Mouse (Mus musculus) myocyte (in vitro differentiated cells): ENCODE results near the gene Actn1. TPM values are rescaled to one million over a fixed set of nuclear protein-coding genes. Genes with fewer than 3 reads are reported as not detected.
A peak's percentile ranks its signal among the peaks of the same experiment; 100 is the strongest.

Experiments
- H3K27me3 ChIP-seq: one replicate; pipeline ENCODE4 v1.6.1; 2011; ENCODE audit not compliant: control insufficient read depth, insufficient read depth, insufficient read length
- H3K36me3 ChIP-seq: one replicate; pipeline ENCODE4 v1.6.1; 2011; ENCODE audit not compliant: control insufficient read depth, insufficient read depth
- H3K4me2 ChIP-seq: one replicate; pipeline ENCODE4 v1.6.1; 2011; ENCODE audit warnings: low read depth, control low read depth
- H3K4me3 ChIP-seq: one replicate; pipeline ENCODE4 v1.5.1; 2011; ENCODE audit warnings: mild to moderate bottlenecking, control low read depth, moderate library complexity
- H3K79me2 ChIP-seq: one replicate; pipeline ENCODE4 v1.6.1; 2011; ENCODE audit not compliant: control insufficient read depth, insufficient read depth
- H3ac ChIP-seq: one replicate; pipeline ENCODE4 v1.6.1; 2011; ENCODE audit not compliant: control insufficient read depth, insufficient read length
- CEBPB ChIP-seq: IDR thresholded peaks from 2 replicates; pipeline ENCODE4 v1.6.1; 2011; ENCODE audit warnings: mild to moderate bottlenecking, moderate library complexity; ENCODE audit not compliant: poor library complexity, insufficient read depth, severe bottlenecking
- E2F4 ChIP-seq: IDR thresholded peaks from one replicate; pipeline ENCODE4 v1.6.1; 2011; ENCODE audit warnings: mild to moderate bottlenecking, control low read depth, moderate library complexity; ENCODE audit not compliant: insufficient read depth
- MAX ChIP-seq: IDR thresholded peaks from one replicate; pipeline ENCODE4 v1.6.1; 2011; ENCODE audit warnings: low read depth, mild to moderate bottlenecking, control low read depth
- MYOD1 ChIP-seq, 3 experiments: IDR thresholded peaks; one replicate each; pipeline ENCODE4 v1.6.1; 2011; ENCODE audit warnings: control low read depth in 2 of 3, low read depth in 2 of 3, mild to moderate bottlenecking in 2 of 3, moderate library complexity in 1 of 3; ENCODE audit not compliant: insufficient read length in 2 of 3, control insufficient read depth in 1 of 3
- MYOG ChIP-seq, 3 experiments: IDR thresholded peaks; one replicate each; pipeline ENCODE4 v1.6.1; 2011; ENCODE audit warnings: control low read depth in 2 of 3, low read depth in 2 of 3, mild to moderate bottlenecking in 2 of 3; ENCODE audit not compliant: insufficient read length in 2 of 3, control insufficient read depth in 1 of 3, insufficient read depth in 1 of 3
- POLR2A ChIP-seq: IDR thresholded peaks from one replicate; pipeline ENCODE4 v1.6.1; 2011; ENCODE audit warnings: low read depth, mild to moderate bottlenecking, control low read depth, moderate library complexity; ENCODE audit not compliant: insufficient read length
- POLR2AphosphoS2 ChIP-seq: IDR thresholded peaks from one replicate; pipeline ENCODE4 v1.6.1; 2011; ENCODE audit warnings: low read depth, control low read depth; ENCODE audit not compliant: insufficient read length
- REST ChIP-seq: IDR thresholded peaks from one replicate; pipeline ENCODE4 v1.6.1; 2011; ENCODE audit warnings: mild to moderate bottlenecking, control low read depth, moderate library complexity; ENCODE audit not compliant: insufficient read depth, insufficient read length
- SRF ChIP-seq: IDR thresholded peaks from one replicate; pipeline ENCODE4 v1.6.1; 2011; ENCODE audit warnings: low read depth; ENCODE audit not compliant: control insufficient read depth, insufficient read length
- TCF12 ChIP-seq: IDR thresholded peaks from one replicate; pipeline ENCODE4 v1.6.1; 2011; ENCODE audit warnings: mild to moderate bottlenecking, control low read depth; ENCODE audit not compliant: poor library complexity, insufficient read depth, severe bottlenecking
- TCF3 ChIP-seq: IDR thresholded peaks from one replicate; pipeline ENCODE4 v1.6.1; 2011; ENCODE audit warnings: low read depth, control low read depth; ENCODE audit not compliant: insufficient read length
- USF1 ChIP-seq: IDR thresholded peaks from one replicate; pipeline ENCODE4 v1.6.1; 2011; ENCODE audit warnings: low read depth, mild to moderate bottlenecking, control low read depth, moderate library complexity
- polyA plus RNA-seq: library from polyadenylated mRNA; unstranded; fragments of >200 nt; fragmentation: generic; extraction: Trizol; gene quantifications from one replicate; pipeline ENCODE4 v1.2.1, GENCODE M21; 2012; ENCODE audit warnings: missing spikeins

Gene Actn1
- polyA plus RNA-seq, 1 experiment, result 166 TPM

DNA sequence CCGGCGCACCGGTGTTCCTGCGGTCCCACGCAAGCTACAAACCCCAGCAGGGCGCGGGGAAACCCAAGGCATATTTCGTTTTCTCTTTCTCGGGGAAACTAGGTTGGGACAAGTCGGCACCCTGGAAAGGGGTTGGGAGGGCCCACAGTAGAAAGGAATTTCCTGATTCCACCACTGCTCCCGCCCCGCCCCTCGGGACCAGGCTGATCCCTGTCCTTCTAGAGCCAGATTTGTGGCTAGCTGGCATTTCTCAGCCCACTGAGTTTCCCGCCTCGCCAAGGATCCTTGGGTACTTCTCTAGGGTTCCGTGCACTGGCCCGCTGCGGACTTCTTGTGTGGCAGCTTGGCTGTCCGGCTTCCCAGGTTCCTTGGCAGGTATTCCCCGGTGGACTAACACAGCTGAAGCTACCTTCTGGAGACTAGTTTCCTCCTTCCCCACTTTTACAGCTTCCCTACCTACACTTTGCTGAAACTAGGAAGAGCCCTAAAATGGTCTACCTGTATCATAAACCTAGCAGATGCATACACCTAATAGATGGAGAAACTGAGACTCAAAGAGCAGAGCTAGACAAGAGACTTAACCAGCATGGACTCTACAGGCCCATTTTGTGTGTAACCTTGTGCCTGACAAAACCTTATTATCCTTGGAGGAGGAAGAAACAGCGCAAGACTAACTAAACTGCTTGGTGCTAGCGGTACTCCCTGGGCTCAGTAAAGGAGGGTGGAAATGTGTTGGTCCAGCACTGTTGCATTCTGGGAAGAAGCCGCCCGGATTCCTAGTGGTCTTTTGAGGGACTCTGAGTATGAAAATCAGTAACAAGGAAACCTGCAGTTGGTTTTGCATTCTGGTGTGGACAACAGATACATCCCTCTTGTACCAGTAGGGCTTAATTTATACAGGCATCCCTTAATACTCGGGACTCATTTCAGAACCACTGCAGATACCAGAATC lies 849 bp upstream of the Actn1 start:
- peaks cover 38% of the 10 kb centered on the region for H3K79me2 ChIP-seq

DNA sequence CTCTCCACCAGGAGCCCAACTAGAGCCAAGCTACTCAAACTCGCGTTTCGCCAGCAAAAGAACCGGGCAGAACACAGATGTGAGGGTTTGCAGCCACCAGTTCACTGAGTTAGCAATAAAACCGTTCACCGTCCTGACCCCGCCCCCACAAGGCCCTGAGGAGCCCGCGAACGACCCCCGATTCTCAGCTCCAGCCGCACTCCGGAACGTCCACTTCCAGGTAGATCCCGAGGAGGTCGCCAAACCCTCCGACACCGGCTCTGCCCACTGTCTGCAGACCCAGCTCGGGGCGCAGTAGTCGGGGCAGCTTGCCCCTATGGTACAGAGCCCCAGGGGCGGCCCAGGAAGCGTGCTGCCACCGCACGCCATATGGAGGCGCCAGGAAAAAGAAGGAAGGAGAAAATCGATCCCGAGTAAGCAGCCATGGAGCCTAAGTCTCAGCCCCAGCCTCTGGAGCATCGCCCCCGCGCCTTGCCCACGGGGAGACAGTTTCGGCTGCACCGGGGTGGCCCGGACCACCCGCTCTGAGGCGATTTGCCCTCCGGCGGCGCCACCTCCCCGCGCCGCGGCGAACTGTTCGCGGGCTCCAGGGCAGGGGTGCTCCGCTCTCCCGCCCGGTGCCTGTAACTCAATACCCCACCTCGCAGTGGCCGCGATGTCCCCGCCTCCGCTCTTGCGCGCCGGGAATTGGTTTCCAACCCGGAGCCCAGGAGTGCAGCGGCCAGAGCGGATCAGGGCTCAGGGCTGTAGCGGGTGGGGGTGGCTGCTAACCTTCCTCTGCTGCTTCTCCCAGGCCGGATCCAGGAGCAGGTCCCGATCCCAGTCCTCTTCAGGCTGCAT lies 735 bp downstream of the Actn1 start:
- TF ChIP-seq POLR2AphosphoS2, result no peak
- TF ChIP-seq MAX, result no peak
- no peak for TF ChIP-seq TCF12
- no peak for TF ChIP-seq POLR2A
- no peak for TF ChIP-seq REST
- TF ChIP-seq TCF3, result no peak
- no peak for TF ChIP-seq CEBPB
- TF ChIP-seq SRF, result no peak
- peak; percentile 32 for TF ChIP-seq E2F4
- TF ChIP-seq USF1, result no peak
- TF ChIP-seq MYOD1 (IDR thresholded peaks at IDR 0.05; ENCODE audit: control insufficient read depth in 1 of 3, insufficient read length in 2 of 3, low read depth in 2 of 3), result peak in 1 of 3 experiments; percentile 36
- peak in 1 of 3 experiments; percentile 34 for TF ChIP-seq MYOG (IDR thresholded peaks at IDR 0.05; ENCODE audit: control insufficient read depth in 1 of 3, insufficient read depth in 1 of 3, insufficient read length in 2 of 3, low read depth in 2 of 3)
- peak overlapping the region; percentile 55 for H3ac ChIP-seq
- no peaks in the 10 kb centered on the region for H3K36me3 ChIP-seq
- peak overlapping the region; percentile 76 for H3K4me2 ChIP-seq
- H3K79me2 ChIP-seq, result peaks cover 54% of the 10 kb centered on the region
- H3K27me3 ChIP-seq, result no peaks in the 10 kb centered on the region
- peak overlapping the region; percentile 100 for H3K4me3 ChIP-seq

More for the DNA sequence above, 849 bp upstream of the Actn1 start:
- peak overlapping the region; percentile 100 for H3K4me3 ChIP-seq
- TF ChIP-seq MAX (no peak), SRF (no peak), TCF12 (no peak), CEBPB (no peak), TCF3 (no peak), USF1 (no peak), REST (no peak), MYOD1 (IDR thresholded peaks at IDR 0.05; ENCODE audit: control insufficient read depth in 1 of 3, insufficient read length in 2 of 3, low read depth in 2 of 3) (no peak), POLR2A (no peak), MYOG (IDR thresholded peaks at IDR 0.05; ENCODE audit: control insufficient read depth in 1 of 3, insufficient read depth in 1 of 3, insufficient read length in 2 of 3, low read depth in 2 of 3) (no peak), POLR2AphosphoS2 (no peak), E2F4 (no peak)
- H3K4me2 ChIP-seq, result peak overlapping the region; percentile 87
- H3K36me3 ChIP-seq, result no peaks in the 10 kb centered on the region
- peak overlapping the region; percentile 55 for H3ac ChIP-seq
- no peaks in the 10 kb centered on the region for H3K27me3 ChIP-seq

DNA sequence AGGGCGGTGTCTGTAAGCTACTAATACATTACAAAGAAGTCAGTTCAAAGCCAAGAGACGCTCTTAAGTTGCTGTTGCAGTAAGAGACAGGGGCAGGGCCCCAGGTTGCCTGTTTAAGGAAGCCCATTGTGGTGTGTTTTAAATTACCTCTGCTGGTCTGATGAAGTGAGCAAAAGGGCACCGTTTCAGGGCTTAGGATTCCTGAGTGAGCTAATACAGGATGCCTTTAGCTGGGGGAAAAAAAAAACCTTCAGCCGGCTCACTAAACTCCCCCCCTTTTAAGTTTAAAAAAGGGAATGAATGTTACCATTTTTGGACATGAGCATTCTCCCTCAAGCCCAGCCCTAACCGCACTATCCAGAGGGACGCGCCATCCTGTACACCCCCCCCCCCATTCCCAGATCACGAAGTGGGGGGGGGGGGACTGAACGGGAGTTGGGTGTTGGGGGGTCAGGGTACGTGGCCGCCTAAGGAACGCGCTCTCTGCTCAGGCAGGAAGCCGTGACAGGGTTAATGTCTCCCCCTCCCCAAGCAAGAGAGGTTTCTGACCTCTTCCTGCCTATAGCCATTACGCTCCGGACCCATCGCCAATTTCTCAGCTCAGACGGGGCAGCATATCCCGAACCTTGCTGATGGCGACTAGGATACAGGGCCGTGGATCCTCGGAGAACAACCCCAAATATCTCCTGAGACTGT lies 1.5 kb downstream of the Actn1 start:
- H3K4me2 ChIP-seq, result peak overlapping the region; percentile 76
- H3K36me3 ChIP-seq, result no peaks in the 10 kb centered on the region
- peak overlapping the region; percentile 100 for H3K4me3 ChIP-seq
- no peaks in the 10 kb centered on the region for H3K27me3 ChIP-seq
- H3K79me2 ChIP-seq, result peaks cover 62% of the 10 kb centered on the region
- H3ac ChIP-seq, result peak overlapping the region; percentile 55
- TF ChIP-seq POLR2AphosphoS2 (peak; percentile 18), SRF (peak; percentile 77), MYOD1 (IDR thresholded peaks at IDR 0.05; ENCODE audit: control insufficient read depth in 1 of 3, insufficient read length in 2 of 3, low read depth in 2 of 3) (no peak)

DNA sequence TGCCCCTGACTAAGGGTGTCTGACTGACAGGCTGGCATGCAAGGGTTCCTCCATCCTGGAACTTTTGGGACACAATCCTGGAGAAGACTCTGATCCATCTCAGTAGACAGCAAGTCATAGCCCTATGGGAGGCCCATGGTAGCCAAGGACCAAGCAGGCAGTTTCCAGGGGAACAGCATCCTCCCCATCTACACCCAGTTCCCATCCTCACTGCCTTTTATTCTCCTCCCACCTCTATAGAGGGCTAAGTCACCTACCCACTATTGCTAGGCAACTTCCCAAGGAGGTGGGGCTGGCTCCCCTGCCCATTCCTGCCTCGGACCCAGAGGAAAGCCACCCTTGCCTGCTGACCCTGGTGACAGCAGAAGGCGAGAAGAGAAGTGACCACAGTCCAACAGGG lies 8.2 kb downstream of the Actn1 start:
- H3K79me2 ChIP-seq, result peaks cover 100% of the 10 kb centered on the region
- H3K4me2 ChIP-seq, result no peak overlapping the region
- no peak overlapping the region for H3ac ChIP-seq
- H3K27me3 ChIP-seq, result no peaks in the 10 kb centered on the region
- H3K4me3 ChIP-seq, result no peak overlapping the region
- TF ChIP-seq MAX (no peak), SRF (no peak), TCF3 (no peak), MYOD1 (IDR thresholded peaks at IDR 0.05; ENCODE audit: control insufficient read depth in 1 of 3, insufficient read length in 2 of 3, low read depth in 2 of 3) (no peak), E2F4 (no peak), TCF12 (no peak), MYOG (IDR thresholded peaks at IDR 0.05; ENCODE audit: control insufficient read depth in 1 of 3, insufficient read depth in 1 of 3, insufficient read length in 2 of 3, low read depth in 2 of 3) (no peak), CEBPB (no peak), POLR2AphosphoS2 (no peak), POLR2A (no peak), USF1 (no peak)
- H3K36me3 ChIP-seq, result no peaks in the 10 kb centered on the region
